Mouse (Mus musculus) lung, adult 2 months (tissue): ENCODE data around the gene Reg3a.

Source experiments
- CTCF ChIP-seq: fragments of 200-500 bp; IDR thresholded peaks from 2 replicates; pipeline ENCODE4 v1.5.1; 2011; ENCODE audit warnings: mild to moderate bottlenecking, low read length, control low read depth; ENCODE audit not compliant: insufficient read depth
- POLR2A ChIP-seq: fragments of 200-500 bp; IDR thresholded peaks from 2 replicates; pipeline ENCODE4 v1.6.1; 2011; ENCODE audit warnings: low read depth, mild to moderate bottlenecking, control low read depth, low read length, borderline replicate concordance; ENCODE audit errors: extremely low read depth

- TF ChIP-seq CTCF (no peak), POLR2A (no peak)
Measured at GRCm38 (mm10) chr6:78340296-78340695, 40.2 kb upstream of the Reg3a start.
